Mouse (Mus musculus): ENCODE results near the gene Arhgdib. TPM values are rescaled to one million over a fixed set of nuclear protein-coding genes. Genes with fewer than 3 reads are reported as not detected.

Gene Arhgdib
- polyA plus RNA-seq, 1 experiment from 2014 or later: 6.9 TPM

Other genes with a start within 250 kb of the Arhgdib start
- gene Gucy2c, start 160.1 kb downstream of the Arhgdib start, polyA plus RNA-seq (2014; fragmentation: Nextera tagmentation; extraction: Ambion mirVana): 0.31 TPM in 1 of 2 replicates, not detected in the other
- gene Hist4h4, start 137.5 kb downstream of the Arhgdib start, polyA plus RNA-seq (2014; fragmentation: Nextera tagmentation; extraction: Ambion mirVana): 0.50 and 0.56 TPM in 2 replicates
- 92.1 and 103 TPM in 2 replicates for gene H2afj, start 133.7 kb downstream of the Arhgdib start, polyA plus RNA-seq (2014; fragmentation: Nextera tagmentation; extraction: Ambion mirVana)
- 1.1 and 1.8 TPM in 2 replicates for gene BC049715, start 114.3 kb downstream of the Arhgdib start, polyA plus RNA-seq (2014; fragmentation: Nextera tagmentation; extraction: Ambion mirVana)
- 72.3 and 80.2 TPM in 2 replicates for gene Wbp11, start 113.7 kb downstream of the Arhgdib start, polyA plus RNA-seq (2014; fragmentation: Nextera tagmentation; extraction: Ambion mirVana)
- gene Smco3, start 106.4 kb downstream of the Arhgdib start, polyA plus RNA-seq (2014; fragmentation: Nextera tagmentation; extraction: Ambion mirVana): 1.6 and 2.5 TPM in 2 replicates
- gene Art4, start 84.2 kb downstream of the Arhgdib start, polyA plus RNA-seq (2014; fragmentation: Nextera tagmentation; extraction: Ambion mirVana): 0.23 TPM in 1 of 2 replicates, not detected in the other
- 3.1 and 11.7 TPM in 2 replicates for gene Mgp, start 66.1 kb downstream of the Arhgdib start, polyA plus RNA-seq (2014; fragmentation: Nextera tagmentation; extraction: Ambion mirVana)
- gene Erp27, start 19.7 kb downstream of the Arhgdib start, polyA plus RNA-seq (2014; fragmentation: Nextera tagmentation; extraction: Ambion mirVana): not detected in 2 replicates
- not detected in 2 replicates for gene Pde6h, start 18.1 kb downstream of the Arhgdib start, polyA plus RNA-seq (2014; fragmentation: Nextera tagmentation; extraction: Ambion mirVana)
- 6.6 and 8.5 TPM in 2 replicates for gene Rerg, start 228.6 kb upstream of the Arhgdib start, polyA plus RNA-seq (2014; fragmentation: Nextera tagmentation; extraction: Ambion mirVana)